Mouse (Mus musculus): Measurements from ENCODE around the gene Ggcx. TPM values are rescaled to one million over a fixed set of nuclear protein-coding genes. Genes with fewer than 3 reads are reported as not detected.

Gene Ggcx
- polyA plus RNA-seq, 1 experiment = 17.5 TPM

DNA sequence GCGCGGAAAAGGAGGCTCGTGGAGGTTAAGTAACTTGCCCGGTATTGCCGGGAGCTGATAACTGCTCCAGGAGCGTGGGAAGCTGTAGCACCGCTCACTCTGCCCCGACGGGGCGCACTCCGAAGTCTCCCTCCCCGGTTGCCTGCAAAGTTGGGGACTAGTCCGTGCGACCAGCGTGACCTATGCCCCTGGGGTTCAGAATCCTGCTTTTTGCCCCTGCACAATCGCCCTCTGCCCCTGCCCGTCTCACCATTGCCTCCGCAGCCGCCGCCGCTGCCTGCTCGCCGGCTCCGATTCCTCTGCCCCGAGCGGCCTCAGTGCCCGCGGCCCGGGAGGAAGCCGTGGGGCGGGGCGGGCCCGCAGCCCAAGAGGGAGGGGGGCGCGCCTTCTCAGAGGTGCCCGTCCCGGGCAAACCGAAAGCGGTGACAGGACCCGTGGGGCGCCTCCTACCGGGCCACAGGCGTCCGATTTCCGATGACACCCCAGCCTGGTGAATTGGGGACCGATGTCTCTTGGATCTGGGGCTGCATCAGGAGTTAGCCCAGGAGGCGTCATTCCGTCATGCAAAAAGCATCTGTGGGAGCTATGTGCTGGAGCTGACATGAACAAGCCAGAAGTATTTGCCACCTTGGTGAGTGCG, 33.9 kb upstream of the Ggcx start, which contains the start of gene Vamp5:
Vamp5 (minus strand) TSS at position 338 of the 640 bp plus-strand sequence.
- TF ChIP-seq MAX (IDR thresholded peaks at IDR 0.05; ENCODE audit: low read depth) (no peak), SRF (IDR thresholded peaks at IDR 0.05; ENCODE audit: control insufficient read depth, insufficient read length, low read depth) (no peak), MYOG (IDR thresholded peaks at IDR 0.05; ENCODE audit: control insufficient read depth in 1 of 3, insufficient read depth in 1 of 3, insufficient read length in 2 of 3, low read depth in 2 of 3) (no peak), POLR2AphosphoS2 (IDR thresholded peaks at IDR 0.05; ENCODE audit: insufficient read length, low read depth) (peak; percentile 89), CEBPB (IDR thresholded peaks at IDR 0.05; ENCODE audit: insufficient read depth, poor library complexity, severe bottlenecking) (no peak), E2F4 (IDR thresholded peaks at IDR 0.05; ENCODE audit: insufficient read depth) (no peak), POLR2A (IDR thresholded peaks at IDR 0.05; ENCODE audit: insufficient read length, low read depth) (peak; percentile 78), MYOD1 (IDR thresholded peaks at IDR 0.05; ENCODE audit: control insufficient read depth in 1 of 3, insufficient read length in 2 of 3, low read depth in 2 of 3) (no peak)
- peak within 1 kb of the TSS; percentile 20 for H3ac ChIP-seq (ENCODE audit: control insufficient read depth, insufficient read length)
- H3K27me3 ChIP-seq (ENCODE audit: control insufficient read depth, insufficient read depth, insufficient read length) = no peaks in the 10 kb centered on the region
- H3K4me3 ChIP-seq = peak within 1 kb of the TSS; percentile 70
- peak within 1 kb of the TSS; percentile 89 for H3K4me2 ChIP-seq (ENCODE audit: low read depth)
- H3K79me2 ChIP-seq (ENCODE audit: control insufficient read depth, insufficient read depth) = peaks cover 29% of the 10 kb centered on the region
- H3K36me3 ChIP-seq (ENCODE audit: control insufficient read depth, insufficient read depth) = no peaks in the 10 kb centered on the region

DNA sequence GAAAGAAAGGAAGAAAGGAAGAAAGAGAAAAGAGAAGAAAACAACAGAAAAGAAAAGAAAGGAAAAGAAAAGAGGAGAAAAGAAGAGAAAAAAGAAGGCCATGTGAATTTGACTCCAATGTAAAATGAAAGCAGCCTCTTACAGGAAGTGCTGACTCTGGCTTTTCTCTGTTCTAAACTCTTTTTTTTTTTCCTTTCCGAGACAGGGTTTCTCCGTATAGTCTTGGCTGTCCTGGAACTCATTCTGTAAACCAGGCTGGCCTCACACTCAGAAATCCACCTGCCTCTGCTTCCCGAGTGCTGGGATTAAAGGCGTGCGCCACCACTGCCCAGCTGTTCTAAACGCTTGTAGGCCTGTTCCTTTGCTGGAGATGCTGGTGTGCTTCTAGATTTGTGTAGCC, 31.6 kb upstream of the Ggcx start:
- Histone ChIP-seq H3K36me3 (ENCODE audit: control insufficient read depth, insufficient read depth) (no peaks in the 10 kb centered on the region), H3K4me3 (no peak overlapping the region), H3K27me3 (ENCODE audit: control insufficient read depth, insufficient read depth, insufficient read length) (no peaks in the 10 kb centered on the region), H3K79me2 (ENCODE audit: control insufficient read depth, insufficient read depth) (peaks cover 26% of the 10 kb centered on the region), H3ac (ENCODE audit: control insufficient read depth, insufficient read length) (no peak overlapping the region), H3K4me2 (ENCODE audit: low read depth) (peak overlapping the region; percentile 19)
- TF ChIP-seq TCF3 (IDR thresholded peaks at IDR 0.05; ENCODE audit: insufficient read length, low read depth) = no peak
- TF ChIP-seq E2F4 (IDR thresholded peaks at IDR 0.05; ENCODE audit: insufficient read depth) = no peak
- TF ChIP-seq MYOD1 (IDR thresholded peaks at IDR 0.05; ENCODE audit: control insufficient read depth in 1 of 3, insufficient read length in 2 of 3, low read depth in 2 of 3) = no peak
- TF ChIP-seq SRF (IDR thresholded peaks at IDR 0.05; ENCODE audit: control insufficient read depth, insufficient read length, low read depth) = no peak
- TF ChIP-seq CEBPB (IDR thresholded peaks at IDR 0.05; ENCODE audit: insufficient read depth, poor library complexity, severe bottlenecking) = no peak
- TF ChIP-seq POLR2A (IDR thresholded peaks at IDR 0.05; ENCODE audit: insufficient read length, low read depth) = no peak
- TF ChIP-seq POLR2AphosphoS2 (IDR thresholded peaks at IDR 0.05; ENCODE audit: insufficient read length, low read depth) = no peak
- TF ChIP-seq MYOG (IDR thresholded peaks at IDR 0.05; ENCODE audit: control insufficient read depth in 1 of 3, insufficient read depth in 1 of 3, insufficient read length in 2 of 3, low read depth in 2 of 3) = no peak
- TF ChIP-seq MAX (IDR thresholded peaks at IDR 0.05; ENCODE audit: low read depth) = no peak
- TF ChIP-seq TCF12 (IDR thresholded peaks at IDR 0.05; ENCODE audit: insufficient read depth, poor library complexity, severe bottlenecking) = no peak
- no peak for TF ChIP-seq REST (IDR thresholded peaks at IDR 0.05; ENCODE audit: insufficient read depth, insufficient read length)
- TF ChIP-seq USF1 (IDR thresholded peaks at IDR 0.05; ENCODE audit: low read depth) = no peak

GRCm38 (mm10) chr6:72383142-72383820, 30.8 kb upstream of the Ggcx start:
- Histone ChIP-seq H3K4me3 (no peak overlapping the region), H3K36me3 (ENCODE audit: control insufficient read depth, insufficient read depth) (peaks cover 3% of the 10 kb centered on the region), H3K27me3 (ENCODE audit: control insufficient read depth, insufficient read depth, insufficient read length) (no peaks in the 10 kb centered on the region), H3K79me2 (ENCODE audit: control insufficient read depth, insufficient read depth) (peaks cover 18% of the 10 kb centered on the region), H3ac (ENCODE audit: control insufficient read depth, insufficient read length) (no peak overlapping the region), H3K4me2 (ENCODE audit: low read depth) (peak overlapping the region; percentile 19)
- no peak for TF ChIP-seq TCF12 (IDR thresholded peaks at IDR 0.05; ENCODE audit: insufficient read depth, poor library complexity, severe bottlenecking)
- no peak for TF ChIP-seq CEBPB (IDR thresholded peaks at IDR 0.05; ENCODE audit: insufficient read depth, poor library complexity, severe bottlenecking)
- TF ChIP-seq TCF3 (IDR thresholded peaks at IDR 0.05; ENCODE audit: insufficient read length, low read depth) = no peak
- TF ChIP-seq MAX (IDR thresholded peaks at IDR 0.05; ENCODE audit: low read depth) = no peak
- TF ChIP-seq MYOG (IDR thresholded peaks at IDR 0.05; ENCODE audit: control insufficient read depth in 1 of 3, insufficient read depth in 1 of 3, insufficient read length in 2 of 3, low read depth in 2 of 3) = peak in 2 of 3 experiments; percentile 37 to 52
- TF ChIP-seq POLR2A (IDR thresholded peaks at IDR 0.05; ENCODE audit: insufficient read length, low read depth) = no peak
- no peak for TF ChIP-seq USF1 (IDR thresholded peaks at IDR 0.05; ENCODE audit: low read depth)
- no peak for TF ChIP-seq REST (IDR thresholded peaks at IDR 0.05; ENCODE audit: insufficient read depth, insufficient read length)
- TF ChIP-seq POLR2AphosphoS2 (IDR thresholded peaks at IDR 0.05; ENCODE audit: insufficient read length, low read depth) = peak; percentile 25
- peak in 2 of 3 experiments; percentile 36 to 37 for TF ChIP-seq MYOD1 (IDR thresholded peaks at IDR 0.05; ENCODE audit: control insufficient read depth in 1 of 3, insufficient read length in 2 of 3, low read depth in 2 of 3)
- TF ChIP-seq SRF (IDR thresholded peaks at IDR 0.05; ENCODE audit: control insufficient read depth, insufficient read length, low read depth) = no peak

DNA sequence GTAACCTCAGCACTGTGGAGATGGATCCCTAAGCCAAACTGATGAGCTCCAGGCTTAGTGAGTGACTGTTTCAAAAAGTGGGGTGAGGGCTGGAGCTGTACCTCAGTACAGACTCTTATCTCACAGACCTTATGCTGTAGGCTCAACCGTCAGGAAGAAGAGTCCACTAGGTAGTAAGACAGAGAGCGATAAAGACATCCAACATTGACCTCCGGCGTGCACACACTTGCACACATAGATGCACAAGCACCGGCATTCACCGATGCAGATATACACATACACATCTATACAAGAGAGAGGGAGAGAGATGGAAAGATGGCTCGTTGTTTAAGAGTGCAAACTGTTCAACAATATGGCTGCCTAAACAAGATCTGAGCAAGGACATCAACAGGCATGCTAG, 30.2 kb upstream of the Ggcx start:
- no peak overlapping the region for H3ac ChIP-seq (ENCODE audit: control insufficient read depth, insufficient read length)
- peaks cover 3% of the 10 kb centered on the region for H3K36me3 ChIP-seq (ENCODE audit: control insufficient read depth, insufficient read depth)
- TF ChIP-seq MAX (IDR thresholded peaks at IDR 0.05; ENCODE audit: low read depth) = no peak
- no peak for TF ChIP-seq E2F4 (IDR thresholded peaks at IDR 0.05; ENCODE audit: insufficient read depth)
- TF ChIP-seq POLR2A (IDR thresholded peaks at IDR 0.05; ENCODE audit: insufficient read length, low read depth) = no peak
- TF ChIP-seq SRF (IDR thresholded peaks at IDR 0.05; ENCODE audit: control insufficient read depth, insufficient read length, low read depth) = no peak
- no peak for TF ChIP-seq TCF3 (IDR thresholded peaks at IDR 0.05; ENCODE audit: insufficient read length, low read depth)
- TF ChIP-seq CEBPB (IDR thresholded peaks at IDR 0.05; ENCODE audit: insufficient read depth, poor library complexity, severe bottlenecking) = no peak
- no peak for TF ChIP-seq MYOD1 (IDR thresholded peaks at IDR 0.05; ENCODE audit: control insufficient read depth in 1 of 3, insufficient read length in 2 of 3, low read depth in 2 of 3)
- no peak for TF ChIP-seq USF1 (IDR thresholded peaks at IDR 0.05; ENCODE audit: low read depth)
- no peak for TF ChIP-seq MYOG (IDR thresholded peaks at IDR 0.05; ENCODE audit: control insufficient read depth in 1 of 3, insufficient read depth in 1 of 3, insufficient read length in 2 of 3, low read depth in 2 of 3)
- no peak for TF ChIP-seq TCF12 (IDR thresholded peaks at IDR 0.05; ENCODE audit: insufficient read depth, poor library complexity, severe bottlenecking)
- no peak for TF ChIP-seq POLR2AphosphoS2 (IDR thresholded peaks at IDR 0.05; ENCODE audit: insufficient read length, low read depth)
- H3K4me2 ChIP-seq (ENCODE audit: low read depth) = no peak overlapping the region
- H3K79me2 ChIP-seq (ENCODE audit: control insufficient read depth, insufficient read depth) = peaks cover 11% of the 10 kb centered on the region
- H3K4me3 ChIP-seq = no peak overlapping the region
- no peaks in the 10 kb centered on the region for H3K27me3 ChIP-seq (ENCODE audit: control insufficient read depth, insufficient read depth, insufficient read length)

Data from myocyte (in vitro differentiated cells).